Mouse (Mus musculus) embryonic facial prominence, embryonic 12.5 days (tissue): Measurements from ENCODE around the gene Mb. TPM values are rescaled to one million over a fixed set of nuclear protein-coding genes. Genes with fewer than 3 reads are reported as not detected.
"Not testable (repeated sequence)": the region's sequence is repeated elsewhere in the genome, so short reads cannot be mapped to it uniquely, and the experiment has no call there.

Experiments used
- ATAC-seq: fragments of 200-750 bp; cut with Nextera tagmentation; 2 replicates; pipeline ENCODE4 v1.8.0; 2017; ENCODE audit not compliant: insufficient number of reproducible peaks, insufficient read depth, low FRiP score, low TSS enrichment
- H3K27ac ChIP-seq: fragments of 300-500 bp; sonication (generic); 2 replicates; pipeline ENCODE4 v1.5.1; 2016; ENCODE audit warnings: mild to moderate bottlenecking
- H3K27me3 ChIP-seq: fragments of 300-500 bp; sonication (generic); 2 replicates; pipeline ENCODE4 v1.6.1; 2016; ENCODE audit warnings: mild to moderate bottlenecking, moderate library complexity
- H3K36me3 ChIP-seq: fragments of 300-500 bp; sonication (generic); 2 replicates; pipeline ENCODE4 v1.6.1; 2016; ENCODE audit warnings: mild to moderate bottlenecking
- H3K4me1 ChIP-seq: fragments of 300-500 bp; sonication (generic); 2 replicates; pipeline ENCODE4 v1.6.1; 2016
- H3K4me2 ChIP-seq: fragments of 300-500 bp; sonication (generic); replicated peaks from 2 replicates; pipeline ENCODE4 v1.6.1; 2016; ENCODE audit warnings: mild to moderate bottlenecking, moderate library complexity
- H3K4me3 ChIP-seq: fragments of 300-500 bp; sonication (generic); 2 replicates; pipeline ENCODE4 v1.5.1; 2016; ENCODE audit warnings: mild to moderate bottlenecking
- H3K9ac ChIP-seq: fragments of 300-500 bp; sonication (generic); 2 replicates; pipeline ENCODE4 v1.6.1; 2016; ENCODE audit warnings: mild to moderate bottlenecking, moderate library complexity
- H3K9me3 ChIP-seq: fragments of 300-500 bp; sonication (generic); 2 replicates; pipeline ENCODE4 v1.6.1; 2016; ENCODE audit warnings: mild to moderate bottlenecking, moderate library complexity
- WGBS: fragments of 180-500 bp; shearing (Covaris S2); methylation state at CpG from one replicate; pipeline ENCODE4 v1.1.7; 2016; 5-methylcytosine and 5-hydroxymethylcytosine counted together
- polyA plus RNA-seq: library from polyadenylated mRNA; unstranded; fragments of >200 nt; fragmentation: Nextera tagmentation; extraction: Ambion mirVana; gene quantifications from 2 replicates; pipeline ENCODE4 v1.2.1, GENCODE M21; 2016

Gene Mb
- polyA plus RNA-seq, 1 experiment from 2014 or later = 1.2 TPM

DNA sequence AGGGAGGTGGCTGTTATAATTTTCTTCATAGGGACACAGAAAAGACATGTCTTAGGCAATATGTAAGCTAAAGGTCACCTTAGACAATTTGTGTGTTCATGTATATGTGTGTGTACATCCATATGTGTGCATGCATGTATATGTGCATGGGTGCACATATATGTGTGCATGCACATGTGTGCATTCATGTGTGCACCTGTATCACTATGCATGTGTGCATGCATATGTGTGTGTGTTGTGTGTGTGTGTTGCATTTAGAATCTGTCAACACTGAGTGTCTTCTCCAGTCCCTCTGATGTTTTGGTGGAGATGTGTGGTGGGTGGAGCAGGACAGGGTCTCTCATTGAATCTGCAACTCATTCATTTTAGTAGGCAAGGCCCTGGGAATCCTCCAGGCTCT lies 12.3 kb upstream of the Mb start:
- H3K4me1 ChIP-seq = no peaks in the 10 kb centered on the region
- no peak overlapping the region for H3K9ac ChIP-seq
- H3K9me3 ChIP-seq = no peaks in the 10 kb centered on the region
- H3K36me3 ChIP-seq = no peaks in the 10 kb centered on the region
- no peak overlapping the region for H3K4me2 ChIP-seq
- H3K27ac ChIP-seq = no peak overlapping the region
- no peaks in the 10 kb centered on the region for H3K27me3 ChIP-seq
- no peak for ATAC-seq
- no peak overlapping the region for H3K4me3 ChIP-seq

DNA sequence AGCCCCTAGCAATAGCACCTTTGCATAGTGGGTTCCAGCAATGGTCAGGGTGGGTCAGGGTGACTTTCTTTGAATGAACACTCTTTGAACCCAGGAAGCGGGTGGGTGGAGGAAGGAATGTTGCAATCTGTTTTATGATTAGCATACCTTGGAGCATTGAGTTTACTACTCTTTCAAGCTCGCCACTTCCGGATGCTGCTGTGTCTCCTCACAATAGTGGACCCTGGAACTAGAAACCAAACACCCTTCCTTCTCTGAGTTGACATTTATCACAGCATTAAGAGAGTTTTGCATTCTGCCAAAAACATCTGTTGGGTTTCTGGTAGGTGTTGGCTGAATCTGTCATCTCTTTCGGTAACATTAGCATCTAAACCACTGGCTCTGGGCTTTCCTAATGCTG lies 8.9 kb upstream of the Mb start:
- H3K4me3 ChIP-seq, H3K9me3 ChIP-seq, H3K9ac ChIP-seq, H3K27me3 ChIP-seq, ATAC-seq, H3K4me2 ChIP-seq, H3K36me3 ChIP-seq, H3K27ac ChIP-seq, H3K4me1 ChIP-seq: not testable (repeated sequence)
- WGBS = 92% methylated on average over 4 of the region's 4 CpGs

GRCm38 (mm10) chr15:77058566-77058965 lies 8.1 kb upstream of the Mb start:
- Histone ChIP-seq H3K4me3 (no peak overlapping the region), H3K9ac (no peak overlapping the region), H3K27ac (no peak overlapping the region), H3K4me1 (peaks cover 8% of the 10 kb centered on the region), H3K36me3 (no peaks in the 10 kb centered on the region), H3K4me2 (no peak overlapping the region), H3K27me3 (no peaks in the 10 kb centered on the region), H3K9me3 (no peaks in the 10 kb centered on the region)
- no peak for ATAC-seq

- Histone ChIP-seq H3K36me3 (no peaks in the 10 kb centered on the region), H3K9me3 (no peaks in the 10 kb centered on the region), H3K4me2 (no peak overlapping the region), H3K27me3 (no peaks in the 10 kb centered on the region), H3K27ac (peak overlapping the region; percentile 63), H3K4me3 (no peak overlapping the region), H3K4me1 (peaks cover 8% of the 10 kb centered on the region), H3K9ac (no peak overlapping the region)
- WGBS = 52% methylated on average over 3 of the region's 3 CpGs
- ATAC-seq = no peak
These were observed 6.3 kb upstream of the Mb start for GRCm38 (mm10) chr15:77056791-77057051.

DNA sequence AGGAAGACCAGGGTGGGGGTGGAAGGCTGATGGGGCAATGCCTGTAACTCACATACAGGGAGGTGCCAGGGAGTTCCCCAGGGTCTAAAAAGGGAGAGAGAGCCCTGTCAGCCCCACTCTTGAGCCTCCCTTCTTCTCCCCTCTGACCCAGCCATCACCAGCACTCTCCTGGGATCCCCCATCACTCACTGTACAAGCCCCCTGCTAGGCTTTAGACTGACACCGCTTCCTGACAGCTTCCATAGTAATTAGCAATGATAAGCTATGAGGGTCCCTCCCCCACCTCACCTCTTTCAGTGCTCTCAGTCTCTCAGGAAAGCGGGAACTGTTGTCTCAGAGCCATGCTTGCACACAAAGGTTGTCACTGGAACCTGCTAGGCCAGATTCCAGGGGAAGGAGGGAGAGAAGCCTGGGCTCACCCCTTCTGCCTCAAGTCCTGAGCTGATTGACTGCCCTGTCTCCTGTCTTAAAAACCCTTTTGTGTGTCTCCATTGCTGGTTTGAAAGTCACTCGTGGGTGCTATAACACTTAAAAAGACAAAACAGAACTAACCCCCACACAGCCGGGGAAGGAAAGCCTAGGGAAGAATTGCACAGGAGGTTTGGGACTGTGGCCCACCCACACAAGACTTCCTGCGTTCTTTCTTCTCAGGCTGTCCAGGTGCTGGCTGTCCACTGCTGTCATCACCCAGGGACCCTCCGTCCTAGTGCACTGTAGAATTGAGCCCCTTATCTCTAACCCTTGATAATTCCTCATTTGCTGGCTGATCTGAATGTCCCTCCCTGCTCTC lies 5.7 kb upstream of the Mb start:
- no peak for ATAC-seq
- Histone ChIP-seq H3K9ac (no peak overlapping the region), H3K27ac (peak overlapping the region; percentile 63), H3K36me3 (no peaks in the 10 kb centered on the region), H3K4me3 (no peak overlapping the region), H3K27me3 (no peaks in the 10 kb centered on the region), H3K4me1 (peaks cover 8% of the 10 kb centered on the region), H3K4me2 (no peak overlapping the region), H3K9me3 (no peaks in the 10 kb centered on the region)
- 34% methylated on average over 6 of the region's 6 CpGs for WGBS

DNA sequence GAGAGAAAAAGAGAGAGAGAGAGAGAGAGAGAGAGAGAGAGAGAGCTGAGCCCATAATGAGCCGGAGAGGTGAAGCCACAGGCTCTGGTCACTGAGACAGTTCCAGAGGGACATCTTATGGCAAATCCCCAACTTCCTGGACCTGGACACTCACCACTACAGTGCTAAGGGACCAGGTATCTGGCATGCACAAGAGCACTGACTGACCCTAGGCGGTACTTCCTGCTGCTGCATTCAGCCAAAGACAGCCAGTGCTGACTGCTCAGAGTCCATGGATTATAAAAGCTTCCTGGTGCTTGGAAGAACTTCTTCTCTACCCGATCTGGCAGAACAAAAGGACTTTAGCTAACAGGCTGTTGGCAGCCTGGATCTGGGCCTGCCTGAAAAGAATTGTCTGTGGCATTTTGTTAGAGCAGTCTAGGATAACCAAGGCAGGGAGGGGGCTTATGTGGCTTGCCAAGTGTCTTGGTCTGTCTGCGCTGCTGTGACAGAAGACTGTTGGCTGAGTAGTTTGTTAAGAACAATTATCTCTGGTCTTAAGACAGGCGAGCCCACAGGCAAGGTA lies 4.2 kb upstream of the Mb start:
- Histone ChIP-seq H3K9ac (no peak overlapping the region), H3K4me3 (no peak overlapping the region), H3K4me2 (no peak overlapping the region), H3K27me3 (no peaks in the 10 kb centered on the region), H3K9me3 (no peaks in the 10 kb centered on the region), H3K4me1 (peaks cover 8% of the 10 kb centered on the region), H3K27ac (no peak overlapping the region), H3K36me3 (no peaks in the 10 kb centered on the region)
- WGBS = 66% methylated on average over 5 of the region's 5 CpGs
- no peak for ATAC-seq

DNA sequence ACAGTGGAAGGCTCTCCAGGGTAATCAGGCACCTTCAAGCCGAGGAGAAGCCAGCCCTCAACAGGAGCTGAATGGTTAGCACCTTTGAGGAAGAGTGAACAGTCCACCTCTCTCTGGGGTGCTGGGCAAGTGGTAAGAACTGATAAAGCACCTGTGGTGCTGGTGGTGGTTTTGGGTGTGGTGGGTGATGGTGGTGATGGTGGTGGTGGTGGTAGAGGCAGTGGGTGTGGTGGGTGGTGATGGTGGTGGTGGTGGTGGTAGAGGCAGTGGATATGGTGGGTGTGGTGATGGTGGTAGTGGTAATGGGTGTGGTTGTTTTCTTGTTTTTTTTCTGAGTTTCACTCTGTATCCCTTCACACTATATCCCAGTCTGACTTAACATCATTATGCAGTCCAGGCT lies 2.6 kb upstream of the Mb start:
- no peak overlapping the region for H3K27ac ChIP-seq
- no peak for ATAC-seq
- H3K4me1 ChIP-seq = peaks cover 8% of the 10 kb centered on the region
- 73% methylated on average over 1 of the region's 1 CpGs for WGBS
- no peak overlapping the region for H3K9ac ChIP-seq
- no peaks in the 10 kb centered on the region for H3K27me3 ChIP-seq
- H3K4me3 ChIP-seq = no peak overlapping the region
- no peaks in the 10 kb centered on the region for H3K9me3 ChIP-seq
- no peak overlapping the region for H3K4me2 ChIP-seq
- H3K36me3 ChIP-seq = no peaks in the 10 kb centered on the region

- no peaks in the 10 kb centered on the region for H3K9me3 ChIP-seq
- ATAC-seq = no peak
- H3K27me3 ChIP-seq = no peaks in the 10 kb centered on the region
- no peak overlapping the region for H3K4me2 ChIP-seq
- 44% methylated on average over 1 of the region's 1 CpGs for WGBS
- H3K4me1 ChIP-seq = peaks cover 8% of the 10 kb centered on the region
- H3K4me3 ChIP-seq = no peak overlapping the region
- no peak overlapping the region for H3K27ac ChIP-seq
- H3K9ac ChIP-seq = no peak overlapping the region
- H3K36me3 ChIP-seq = no peaks in the 10 kb centered on the region
These were observed 1.7 kb upstream of the Mb start for GRCm38 (mm10) chr15:77052176-77052575.

GRCm38 (mm10) chr15:77045609-77046008 lies 4.9 kb downstream of the Mb start:
- Histone ChIP-seq H3K9me3 (no peaks in the 10 kb centered on the region), H3K9ac (no peak overlapping the region), H3K4me2 (no peak overlapping the region), H3K4me3 (no peak overlapping the region), H3K27me3 (no peaks in the 10 kb centered on the region), H3K36me3 (no peaks in the 10 kb centered on the region), H3K27ac (no peak overlapping the region), H3K4me1 (peaks cover 13% of the 10 kb centered on the region)
- 42% methylated on average over 10 of the region's 10 CpGs for WGBS
- no peak for ATAC-seq

DNA sequence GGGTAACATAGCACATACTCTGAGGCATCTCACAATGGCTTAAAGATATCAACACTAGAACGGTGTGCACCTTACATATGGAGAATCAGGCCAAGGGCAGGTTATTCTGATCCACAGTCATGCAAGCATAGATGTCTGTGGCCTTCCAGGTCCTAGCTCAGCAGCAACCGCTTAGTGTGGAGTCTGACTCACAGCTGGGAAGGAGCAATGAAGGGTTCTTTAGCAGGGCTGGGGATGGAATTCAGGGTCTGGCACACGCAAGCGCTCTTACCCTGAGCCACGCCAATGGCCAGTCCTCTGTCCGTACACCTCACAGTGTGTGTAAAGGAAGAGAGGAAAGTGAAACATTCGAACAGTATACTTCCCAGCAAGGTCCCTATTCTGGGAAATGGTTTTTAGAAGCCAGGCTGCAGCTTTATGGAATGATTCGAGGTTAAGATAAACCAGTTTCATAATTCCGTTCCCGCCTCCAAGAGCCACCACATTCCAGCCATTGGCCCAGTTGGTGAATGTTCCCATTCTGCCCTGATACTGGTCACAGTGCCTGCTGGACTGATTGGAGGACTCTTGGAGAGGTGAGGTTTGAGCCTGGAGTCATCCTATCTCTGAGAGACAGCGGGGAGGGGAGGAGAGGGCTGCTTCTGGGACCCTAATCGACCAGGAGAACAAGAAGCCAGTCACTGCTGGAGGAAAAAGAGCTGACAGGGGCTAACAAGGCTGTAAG lies 5.7 kb downstream of the Mb start, which contains the start of gene Apol6:
Gene Apol6 (plus strand): TSS at position 133 of the 724 bp plus-strand sequence.
- Histone ChIP-seq H3K4me2 (no peak within 1 kb of the TSS), H3K36me3 (no peaks in the 10 kb centered on the region), H3K27me3 (no peaks in the 10 kb centered on the region), H3K9ac (no peak within 1 kb of the TSS), H3K27ac (no peak within 1 kb of the TSS), H3K4me1 (peaks cover 22% of the 10 kb centered on the region), H3K4me3 (no peak within 1 kb of the TSS), H3K9me3 (no peaks in the 10 kb centered on the region)
- 82% methylated on average over 12 of the region's 12 CpGs for WGBS
- no peak for ATAC-seq

GRCm38 (mm10) chr15:77040784-77041183 lies 9.7 kb downstream of the Mb start:
- Histone ChIP-seq H3K27me3 (no peaks in the 10 kb centered on the region), H3K9ac (peak overlapping the region; percentile 4; the same call in 1 of the 2 replicates), H3K27ac (peak overlapping the region; percentile 97; the same call in 1 of the 2 replicates), H3K36me3 (no peaks in the 10 kb centered on the region), H3K4me3 (no peak overlapping the region), H3K4me1 (peaks cover 61% of the 10 kb centered on the region), H3K9me3 (no peaks in the 10 kb centered on the region), H3K4me2 (no peak overlapping the region)
- no peak for ATAC-seq
- 70% methylated on average over 3 of the region's 3 CpGs for WGBS

- Histone ChIP-seq H3K27me3 (no peaks in the 10 kb centered on the region), H3K36me3 (no peaks in the 10 kb centered on the region), H3K4me3 (no peak overlapping the region), H3K9me3 (no peaks in the 10 kb centered on the region), H3K27ac (peak overlapping the region; percentile 97), H3K4me1 (peaks cover 58% of the 10 kb centered on the region), H3K9ac (no peak overlapping the region), H3K4me2 (no peak overlapping the region)
- WGBS = 50% methylated on average over 8 of the region's 9 CpGs
- ATAC-seq = no peak
These were observed 11.2 kb downstream of the Mb start for GRCm38 (mm10) chr15:77039211-77039700.
